Mouse (Mus musculus): ENCODE data around the gene Ascc1.

DNA sequence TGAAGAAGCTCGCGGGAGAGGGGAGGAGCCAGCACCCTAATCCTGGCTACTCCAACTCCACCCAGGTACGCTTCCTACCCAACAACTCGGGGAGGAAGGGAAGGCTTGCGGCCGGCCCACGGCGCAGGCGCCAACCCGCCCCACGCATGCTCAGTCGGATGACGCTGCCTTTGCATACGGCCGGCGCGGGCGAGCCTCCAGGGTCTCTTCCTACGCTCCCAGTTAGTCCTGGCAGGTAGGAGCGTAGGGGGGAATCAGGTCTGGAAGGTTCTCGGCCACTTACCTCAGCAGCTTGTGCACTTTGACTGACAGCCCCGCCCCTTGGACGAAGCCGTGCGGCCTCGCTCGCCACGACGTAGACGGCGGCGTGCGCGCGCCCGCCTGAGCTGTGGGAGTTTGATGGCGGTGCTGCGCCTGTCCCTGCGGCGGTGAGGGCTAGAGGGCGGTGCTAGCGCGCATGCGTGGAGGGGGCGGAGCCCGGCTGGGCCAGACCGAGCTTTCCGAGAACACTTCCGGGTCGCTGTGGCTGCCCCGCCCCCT, at the start of gene Ascc1, which contains the start of gene Anapc16:
- peak; percentile 71 for TF ChIP-seq POLR2A (IDR thresholded peaks at IDR 0.05; ENCODE audit: extremely low read depth, insufficient read depth, low read length)
- no peak for TF ChIP-seq CTCF (IDR thresholded peaks at IDR 0.05; ENCODE audit: low read depth, low read length)

All from liver, adult 2 months (tissue).